In genomic region chr10:120857531-120858001, GRCm38 (mm10) we compare ENCODE assay signal across 8 mouse cellular contexts. TPM values are rescaled to one million over a fixed set of nuclear protein-coding genes. Genes with fewer than 3 reads are reported as not detected.
DNase-seq lines count a peak whose midpoint lies in the region; ATAC-seq and TF ChIP-seq lines count a peak whose summit lies in the region.

No protein-coding gene starts in this region.

- in situ Hi-C loops in CH12.LX (cut with MboI; ENCODE audit: low pct_ligation_motif_present, low pct_unique_long_range_greater_than_20kb, low sequenced_read_pairs), result loop anchor here (25.0 kb wide), 1 partner anchor 595 kb away; no protein-coding TSS in a partner anchor

- TF ChIP-seq POLR2A in CH12.LX (IDR thresholded peaks at IDR 0.05; ENCODE audit: low read depth, low read length), result no peak

- no peaks in the 10 kb centered on the region for H3K27me3 ChIP-seq in CH12.LX (replicated peaks)
- no peaks in the 10 kb centered on the region for H3K27me3 ChIP-seq in embryonic facial prominence, embryonic 11.5 days (ENCODE audit: control insufficient read depth, insufficient read depth, low read length)
- H3K27me3 ChIP-seq in hindbrain, embryonic 14.5 days (ENCODE audit: control insufficient read depth, insufficient read depth, low read length), result no peaks in the 10 kb centered on the region
- no peaks in the 10 kb centered on the region for H3K27me3 ChIP-seq in liver, embryonic 12.5 days (replicated peaks)

- dilution Hi-C loops in CH12.LX (cut with MboI; ENCODE audit: extremely low pct_ligation_motif_present, extremely low pct_unique_long_range_greater_than_20kb, low sequenced_read_pairs), result no loop called here

- TF ChIP-seq RAD21 in CH12.LX (IDR thresholded peaks at IDR 0.05; ENCODE audit: low read depth, low read length), result no peak; the same call in 1 of the 2 replicates

- no peaks in the 10 kb centered on the region for H3K4me1 ChIP-seq in CH12.LX (ENCODE audit: control insufficient read depth in 1 of 2, insufficient read depth in 2 of 2)
- peaks cover 6% of the 10 kb centered on the region for H3K4me1 ChIP-seq in embryonic facial prominence, embryonic 11.5 days (ENCODE audit: control insufficient read depth, insufficient read depth, low read length)
- H3K4me1 ChIP-seq in hindbrain, embryonic 14.5 days (replicated peaks; ENCODE audit: control insufficient read depth, insufficient read depth, low read length), result no peaks in the 10 kb centered on the region
- no peaks in the 10 kb centered on the region for H3K4me1 ChIP-seq in liver, embryonic 12.5 days

- no peak overlapping the region for H3K9ac ChIP-seq in CH12.LX (ENCODE audit: insufficient read depth, low read depth)
- H3K9ac ChIP-seq in embryonic facial prominence, embryonic 11.5 days (replicated peaks; ENCODE audit: low read length), result no peak overlapping the region
- peak overlapping the region; percentile 42; the same call in 1 of the 2 replicates for H3K9ac ChIP-seq in hindbrain, embryonic 14.5 days
- H3K9ac ChIP-seq in liver, embryonic 12.5 days, result no peak overlapping the region

- no peak for TF ChIP-seq EP300 in CH12.LX (IDR thresholded peaks at IDR 0.05; ENCODE audit: low read length)

- H3K9me3 ChIP-seq in CH12.LX (replicated peaks; ENCODE audit: low read length), result peaks cover 2% of the 10 kb centered on the region
- no peaks in the 10 kb centered on the region for H3K9me3 ChIP-seq in embryonic facial prominence, embryonic 11.5 days (replicated peaks; ENCODE audit: control insufficient read depth, low read length)
- H3K9me3 ChIP-seq in hindbrain, embryonic 14.5 days (ENCODE audit: control insufficient read depth, low read length), result no peaks in the 10 kb centered on the region
- H3K9me3 ChIP-seq in liver, embryonic 12.5 days (replicated peaks), result no peaks in the 10 kb centered on the region

- no peak overlapping the region for H3K4me3 ChIP-seq in CH12.LX (replicated peaks in 1 of 3; ENCODE audit: low read depth in 2 of 3, low read length in 2 of 3, poor library complexity in 1 of 3)
- no peak overlapping the region for H3K4me3 ChIP-seq in embryonic facial prominence, embryonic 11.5 days (ENCODE audit: low read depth, low read length)
- H3K4me3 ChIP-seq in hindbrain, embryonic 14.5 days (replicated peaks; ENCODE audit: low read length), result peak overlapping the region; percentile 19
- peak overlapping the region; percentile 21 for H3K4me3 ChIP-seq in liver, embryonic 12.5 days

- no peaks in the 10 kb centered on the region for H3K36me3 ChIP-seq in CH12.LX (replicated peaks in 1 of 2; ENCODE audit: control insufficient read depth in 1 of 2, insufficient read depth in 1 of 2, low read length in 1 of 2)
- H3K36me3 ChIP-seq in embryonic facial prominence, embryonic 11.5 days (replicated peaks; ENCODE audit: control insufficient read depth, insufficient read depth, low read depth, low read length), result no peaks in the 10 kb centered on the region
- H3K36me3 ChIP-seq in hindbrain, embryonic 14.5 days (replicated peaks; ENCODE audit: control insufficient read depth, insufficient read depth), result no peaks in the 10 kb centered on the region
- H3K36me3 ChIP-seq in liver, embryonic 12.5 days, result no peaks in the 10 kb centered on the region

- ATAC-seq in embryonic facial prominence, embryonic 11.5 days (replicated peaks; ENCODE audit: insufficient number of reproducible peaks, low FRiP score, low TSS enrichment, low read depth), result peak; percentile 56; the same call in 1 of the 2 replicates
- peak; percentile 46; the same call in 1 of the 2 replicates for ATAC-seq in hindbrain, embryonic 14.5 days (ENCODE audit: low FRiP score)
- peak; percentile 68; the same call in 1 of the 2 replicates for ATAC-seq in liver, embryonic 12.5 days

- DNase-seq in 3T3-L1 (ENCODE audit: low read depth, low spot score) (peak; percentile 27), CH12.LX (ENCODE audit: extremely low read depth) (peak; percentile 6)
- peak; percentile 85 for DNase-seq in embryonic facial prominence, embryonic 11.5 days (ENCODE audit: low spot score)
- DNase-seq in hindbrain, embryonic 14.5 days (ENCODE audit: low spot score), result peak; percentile 62
- peak; percentile 77 for DNase-seq in naive thymus-derived CD4-positive, alpha-beta T cell, adult 2 months (ENCODE audit: low read depth)
- no peak for DNase-seq in right cerebral cortex, adult 2 months (ENCODE audit: low spot score in 2 of 2)
- no peak for DNase-seq in right cerebral cortex, postnatal 14 days

- no peak overlapping the region for H3K4me2 ChIP-seq in CH12.LX (ENCODE audit: insufficient read depth, low read depth, poor library complexity, severe bottlenecking)
- H3K4me2 ChIP-seq in embryonic facial prominence, embryonic 11.5 days (ENCODE audit: low read depth, low read length), result no peak overlapping the region
- H3K4me2 ChIP-seq in hindbrain, embryonic 14.5 days (replicated peaks), result peak overlapping the region; percentile 48
- peak overlapping the region; percentile 44 for H3K4me2 ChIP-seq in liver, embryonic 12.5 days

- H3K27ac ChIP-seq in CH12.LX (ENCODE audit: insufficient read depth, low read depth), result no peak overlapping the region
- no peak overlapping the region; the same call in 1 of the 2 replicates for H3K27ac ChIP-seq in embryonic facial prominence, embryonic 11.5 days (replicated peaks; ENCODE audit: low read depth, low read length)
- no peak overlapping the region for H3K27ac ChIP-seq in hindbrain, embryonic 14.5 days
- no peak overlapping the region for H3K27ac ChIP-seq in liver, embryonic 12.5 days

- no peaks in the 10 kb centered on the region for H3K79me2 ChIP-seq in CH12.LX (replicated peaks; ENCODE audit: control insufficient read depth, extremely low read depth, insufficient read depth, poor library complexity, severe bottlenecking)

- WGBS in embryonic facial prominence, embryonic 11.5 days, result 31% methylated on average over 13 of the region's 13 CpGs
- WGBS in hindbrain, embryonic 14.5 days, result 42% methylated on average over 13 of the region's 13 CpGs
- WGBS in liver, embryonic 12.5 days (ENCODE audit: insufficient replicate concordance), result 38% methylated on average over 13 of the region's 13 CpGs

- TF ChIP-seq CTCF in CH12.LX (conservative IDR thresholded peaks at IDR 0.05 in 1 of 2, IDR thresholded peaks at IDR 0.05 in 1 of 2; ENCODE audit: low read depth in 2 of 2, low read length in 2 of 2), result peak; percentile 13 to 26; a peak in 2 of 4 replicates

TF ChIP-seq in CH12.LX, 34 proteins besides CTCF, POLR2A, EP300 and RAD21:
- no peak for TF ChIP-seq RCOR1 (conservative IDR thresholded peaks at IDR 0.05; ENCODE audit: low read depth, low read length)
- TF ChIP-seq E2F4 (IDR thresholded peaks at IDR 0.05; ENCODE audit: insufficient replicate concordance, low read depth, low read length), result no peak
- TF ChIP-seq TCF12 (IDR thresholded peaks at IDR 0.05; ENCODE audit: low read depth, low read length), result no peak
- no peak for TF ChIP-seq GABPA (IDR thresholded peaks at IDR 0.05; ENCODE audit: insufficient replicate concordance, low read depth, low read length)
- no peak for TF ChIP-seq SIN3A (IDR thresholded peaks at IDR 0.05; ENCODE audit: low read length)
- no peak for TF ChIP-seq MAFK (IDR thresholded peaks at IDR 0.05; ENCODE audit: insufficient replicate concordance, low read length)
- no peak for TF ChIP-seq ELF1 (IDR thresholded peaks at IDR 0.05; ENCODE audit: low read depth, low read length)
- TF ChIP-seq MAX (IDR thresholded peaks at IDR 0.05; ENCODE audit: low read length), result no peak
- no peak for TF ChIP-seq HCFC1 (IDR thresholded peaks at IDR 0.05; ENCODE audit: low read depth, low read length)
- no peak for TF ChIP-seq TBP (conservative IDR thresholded peaks at IDR 0.05; ENCODE audit: low read depth, low read length)
- no peak for TF ChIP-seq SMC3 (IDR thresholded peaks at IDR 0.05; ENCODE audit: low read depth, low read length)
- TF ChIP-seq MEF2A (IDR thresholded peaks at IDR 0.05; ENCODE audit: borderline replicate concordance, low read depth, low read length), result no peak
- TF ChIP-seq MYC (IDR thresholded peaks at IDR 0.05; ENCODE audit: low read depth, low read length), result no peak

RNA-seq across cellular contexts. Expression of gene Msrb3, which starts 41.3 kb away (rescaled TPM):
- not detected in 2 replicates for total RNA-seq in CH12.LX (2012; rRNA removed)
- total RNA-seq in CH12.LX (2014; rRNA removed), result not detected in 2 replicates
- polyA plus RNA-seq in CH12.LX (2012; ENCODE audit: insufficient read length, low read depth), result not detected in 2 replicates
- 6.4 and 6.6 TPM in 2 replicates for polyA plus RNA-seq in embryonic facial prominence, embryonic 11.5 days (2014; fragmentation: Nextera tagmentation; extraction: Ambion mirVana)
- polyA plus RNA-seq in hindbrain, embryonic 14.5 days (2014; fragmentation: Nextera tagmentation; extraction: Ambion mirVana), result 0.77 and 1.3 TPM in 2 replicates
- polyA plus RNA-seq in liver, embryonic 12.5 days (2016; fragmentation: Nextera tagmentation; extraction: Ambion mirVana), result 1.7 and 1.8 TPM in 2 replicates

Comparison
In these comparisons a context has a peak if more than half of its experiments do, and no peak if none do; other contexts are left out.
1. DNase-seq: peak in 3T3-L1 (single experiment), CH12.LX (single experiment), embryonic facial prominence, embryonic 11.5 days (single experiment), hindbrain, embryonic 14.5 days (single experiment) and naive thymus-derived CD4-positive, alpha-beta T cell, adult 2 months (single experiment); none in right cerebral cortex, adult 2 months (0 of 2) and right cerebral cortex, postnatal 14 days (single experiment).
2. H3K4me2 ChIP-seq: peak in hindbrain, embryonic 14.5 days (single experiment) and liver, embryonic 12.5 days (single experiment); none in CH12.LX (single experiment) and embryonic facial prominence, embryonic 11.5 days (single experiment).
3. H3K4me3 ChIP-seq: peak in hindbrain, embryonic 14.5 days (single experiment) and liver, embryonic 12.5 days (single experiment); none in CH12.LX (0 of 3) and embryonic facial prominence, embryonic 11.5 days (single experiment).
4. Peak in every context shown above with its lines, with median percentiles within 50 percentile points of each other: ATAC-seq.